Mouse (Mus musculus): ENCODE measurements around the gene Med11.

DNA sequence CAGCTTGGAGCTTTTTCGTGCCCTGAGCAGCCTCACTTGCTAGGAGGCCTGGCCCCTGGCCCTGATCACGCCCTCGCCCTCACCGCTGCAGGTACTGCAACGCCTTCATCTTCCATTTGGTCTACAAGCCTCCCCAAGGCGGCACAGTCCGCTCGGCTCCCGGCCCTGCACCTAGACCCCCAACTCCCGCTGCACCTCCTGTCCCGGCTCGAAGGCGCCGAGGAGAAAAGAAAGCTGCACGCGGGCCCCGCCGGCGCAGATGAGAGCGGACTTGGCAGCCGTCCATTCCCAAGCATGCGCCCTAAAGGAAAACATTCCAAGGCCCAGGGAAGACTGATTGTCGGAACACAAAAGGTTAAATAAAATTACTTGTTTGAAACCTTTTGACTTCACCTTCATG lies 14.1 kb downstream of the Med11 start:
- no peak for TF ChIP-seq CTCF (IDR thresholded peaks at IDR 0.05; ENCODE audit: borderline replicate concordance, extremely low read depth, insufficient read depth, insufficient read length)
- TF ChIP-seq POLR2A (IDR thresholded peaks at IDR 0.05; ENCODE audit: borderline replicate concordance, extremely low read depth, insufficient read depth, insufficient read length, poor library complexity, severe bottlenecking): no peak

All from brain, embryonic 14.5 days (tissue).